Mouse (Mus musculus) forebrain, embryonic 14.5 days (tissue): Measurements from ENCODE around the gene Fam8a1. TPM values are rescaled to one million over a fixed set of nuclear protein-coding genes. Genes with fewer than 3 reads are reported as not detected.

Experiments used
- ATAC-seq: fragments of 200-750 bp; cut with Nextera tagmentation; 2 replicates; pipeline ENCODE4 v1.8.0; 2017; ENCODE audit warnings: mild to moderate bottlenecking, moderate library complexity
- DNase-seq: peaks from one replicate; pipeline ENCODE4 v3.0.0-alpha.2; 2015; ENCODE audit warnings: low spot score
- H3K27ac ChIP-seq: fragments of 300-500 bp; sonication (generic); 2 replicates; pipeline ENCODE4 v1.5.1; 2014; ENCODE audit warnings: low read depth, mild to moderate bottlenecking, control low read depth, low read length, moderate library complexity
- H3K27me3 ChIP-seq: fragments of 300-500 bp; sonication (generic); replicated peaks from 2 replicates; pipeline ENCODE4 v1.6.1; 2014; ENCODE audit warnings: low read length, control low read depth, mixed read lengths; ENCODE audit not compliant: control insufficient read depth, insufficient read depth
- H3K36me3 ChIP-seq: fragments of 300-500 bp; sonication (generic); 2 replicates; pipeline ENCODE4 v1.6.1; 2014; ENCODE audit warnings: low read length, control low read depth; ENCODE audit not compliant: control insufficient read depth, insufficient read depth
- H3K4me1 ChIP-seq: fragments of 300-500 bp; sonication (generic); 2 replicates; pipeline ENCODE4 v1.6.1; 2014; ENCODE audit warnings: antibody characterized with exemption, low read length, control low read depth; ENCODE audit not compliant: control insufficient read depth, insufficient read depth
- H3K4me2 ChIP-seq: fragments of 300-500 bp; sonication (generic); 2 replicates; pipeline ENCODE4 v1.6.1; 2014; ENCODE audit warnings: mild to moderate bottlenecking, control low read depth, low read length
- H3K4me3 ChIP-seq: fragments of 300-500 bp; sonication (generic); 2 replicates; pipeline ENCODE4 v1.5.1; 2014; ENCODE audit warnings: low read depth, low read length, control low read depth
- H3K9ac ChIP-seq: fragments of 300-500 bp; sonication (generic); 2 replicates; pipeline ENCODE4 v1.6.1; 2014; ENCODE audit warnings: mild to moderate bottlenecking, low read length, control low read depth, moderate library complexity
- H3K9me3 ChIP-seq: fragments of 300-500 bp; sonication (generic); replicated peaks from 2 replicates; pipeline ENCODE4 v1.6.1; 2016; ENCODE audit warnings: low read length, control low read depth, mixed read lengths; ENCODE audit not compliant: control insufficient read depth
- WGBS: fragments of 180-500 bp; shearing (Covaris S2); extraction: QIAGEN DNeasy Blood & Tissue Kit; methylation state at CpG from one replicate; pipeline ENCODE4 v1.1.7; 2014; 5-methylcytosine and 5-hydroxymethylcytosine counted together
- polyA plus RNA-seq: library from polyadenylated mRNA; unstranded; fragments of >200 nt; fragmentation: Nextera tagmentation; extraction: Ambion mirVana; gene quantifications from 2 replicates; pipeline ENCODE4 v1.2.1, GENCODE M21; 2014

Gene Fam8a1
- 13.6 and 14.9 TPM in 2 replicates for polyA plus RNA-seq

DNA sequence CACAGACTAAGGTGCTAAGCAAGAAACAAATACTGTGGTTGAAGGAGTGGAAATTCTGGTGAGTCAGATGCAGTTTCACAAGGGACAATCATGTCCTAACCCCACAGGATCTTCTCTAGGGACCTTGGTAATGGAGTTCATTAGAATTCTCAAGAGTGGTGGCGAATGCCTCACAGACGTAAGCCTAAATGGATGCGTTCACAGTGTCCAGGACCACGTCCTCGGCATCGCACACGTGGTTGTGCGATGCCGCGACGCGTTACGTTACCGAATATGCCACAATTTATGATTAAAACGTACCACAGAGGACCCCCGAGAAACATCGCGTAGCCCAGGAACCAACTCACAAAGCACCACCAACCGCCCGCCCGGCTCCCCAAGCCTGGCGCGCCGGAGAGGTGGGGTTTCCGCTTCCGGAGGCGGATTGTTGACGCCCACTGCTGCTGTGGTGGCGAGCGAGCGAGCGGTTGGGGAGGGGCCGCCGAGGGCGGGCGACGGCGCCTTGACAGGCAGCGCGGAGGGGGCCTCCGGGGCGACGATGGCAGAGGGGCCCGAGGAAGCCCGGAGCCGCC lies at the start of gene Fam8a1:
Fam8a1 (plus strand) TSS at position 475 of the 572 bp plus-strand sequence.
- Histone ChIP-seq H3K4me1 (peaks cover 12% of the 10 kb centered on the region; the same call in 1 of the 2 replicates), H3K36me3 (peaks cover 26% of the 10 kb centered on the region), H3K9me3 (no peaks in the 10 kb centered on the region), H3K27ac (peak within 1 kb of the TSS; percentile 87), H3K9ac (peak within 1 kb of the TSS; percentile 92), H3K4me2 (peak within 1 kb of the TSS; percentile 73), H3K4me3 (peak within 1 kb of the TSS; percentile 89), H3K27me3 (no peaks in the 10 kb centered on the region)
- ATAC-seq (peak; percentile 97), DNase-seq (peak; percentile 92)
- 1% methylated on average over 45 of the region's 46 CpGs for WGBS

DNA sequence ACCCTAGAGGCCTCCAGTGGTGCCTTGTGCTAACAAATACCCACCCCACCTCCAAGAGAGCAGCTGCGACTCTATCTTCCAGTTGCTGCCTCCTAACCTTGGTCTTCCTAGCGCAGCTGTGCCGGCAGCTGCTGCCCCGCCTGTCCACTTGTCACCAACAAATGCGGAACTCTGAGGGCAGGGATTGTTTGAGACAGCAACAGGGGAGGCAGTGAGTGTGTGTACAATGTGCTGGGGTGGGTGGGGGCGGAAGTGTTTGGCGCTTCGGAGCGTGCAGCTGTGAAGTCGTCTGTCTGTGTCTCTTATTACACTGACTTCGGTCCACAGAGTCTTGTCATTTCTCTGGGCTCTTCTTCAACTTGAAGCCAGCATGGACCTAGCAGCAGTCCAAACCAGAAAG lies 49.7 kb upstream of the Fam8a1 start:
- H3K27ac ChIP-seq = no peak overlapping the region
- H3K4me2 ChIP-seq = no peak overlapping the region
- no peak overlapping the region for H3K9ac ChIP-seq
- no peaks in the 10 kb centered on the region for H3K9me3 ChIP-seq
- H3K4me3 ChIP-seq = no peak overlapping the region
- WGBS = 69% methylated on average over 11 of the region's 11 CpGs
- DNase-seq (no peak), ATAC-seq (peak; percentile 44)
- H3K36me3 ChIP-seq = no peaks in the 10 kb centered on the region
- no peaks in the 10 kb centered on the region for H3K27me3 ChIP-seq
- H3K4me1 ChIP-seq = no peaks in the 10 kb centered on the region

DNA sequence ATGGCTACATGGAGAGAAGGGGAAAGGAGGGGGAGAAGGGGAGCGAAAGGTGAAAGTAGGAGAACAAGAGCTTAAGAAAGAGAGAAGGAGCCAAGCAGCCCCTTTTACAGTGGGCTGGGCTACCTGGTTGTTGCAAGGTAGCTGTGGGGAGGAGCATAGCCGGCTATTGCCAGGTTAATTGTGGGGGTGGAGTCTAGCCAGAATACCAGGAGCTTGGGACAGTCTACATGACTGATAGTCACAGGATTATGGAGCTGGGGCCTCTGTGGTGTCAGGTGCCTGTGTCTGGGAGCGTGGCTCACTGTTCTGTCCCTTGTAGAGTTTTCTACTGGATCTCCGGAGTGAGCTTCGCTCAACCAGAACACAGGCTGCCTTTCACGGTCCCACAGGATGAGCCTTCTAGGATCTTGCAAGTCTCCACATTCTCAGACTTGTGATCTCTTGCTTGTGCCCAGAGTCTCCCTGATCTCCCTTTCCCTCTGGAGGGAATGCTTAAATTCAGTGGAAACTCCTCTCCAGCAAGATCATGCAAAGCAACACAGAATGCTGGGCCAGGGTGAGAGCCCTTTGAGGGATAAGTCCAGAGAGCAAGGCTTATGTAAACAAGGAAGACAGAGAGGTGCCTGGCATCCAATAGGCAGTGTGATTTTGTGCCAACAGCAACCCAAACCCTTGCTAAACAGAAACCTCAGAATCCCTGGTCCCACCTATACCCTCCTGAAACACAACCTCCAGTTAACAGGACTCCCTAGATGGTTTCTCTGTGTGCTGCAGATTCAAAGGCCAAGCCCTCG lies 48.2 kb upstream of the Fam8a1 start:
- ATAC-seq (no peak), DNase-seq (no peak)
- Histone ChIP-seq H3K27ac (no peak overlapping the region), H3K9ac (no peak overlapping the region), H3K4me3 (no peak overlapping the region), H3K4me2 (no peak overlapping the region), H3K36me3 (no peaks in the 10 kb centered on the region), H3K27me3 (no peaks in the 10 kb centered on the region), H3K4me1 (no peaks in the 10 kb centered on the region), H3K9me3 (no peaks in the 10 kb centered on the region)
- 90% methylated on average over 7 of the region's 7 CpGs for WGBS

DNA sequence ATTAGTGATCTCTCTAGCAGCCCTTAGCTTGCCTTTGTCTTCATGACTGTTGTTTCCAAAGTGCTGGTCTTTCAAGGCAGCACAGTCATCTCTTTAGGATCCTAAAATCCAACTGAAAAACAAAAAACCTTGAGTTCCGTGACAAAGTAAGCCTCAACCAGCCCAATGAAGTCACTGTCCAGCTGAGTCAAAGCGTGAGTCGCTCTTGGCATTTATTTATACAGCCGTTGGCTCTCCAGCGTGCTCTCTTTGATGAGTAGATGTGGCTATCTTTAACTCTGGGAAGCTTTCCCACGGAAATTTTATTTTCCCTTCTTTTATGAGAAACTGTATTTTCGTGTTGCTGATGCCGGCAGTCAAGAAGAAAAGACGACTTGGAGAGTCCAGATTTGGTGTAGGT lies 42.7 kb upstream of the Fam8a1 start:
- 91% methylated on average over 9 of the region's 9 CpGs for WGBS
- Histone ChIP-seq H3K9me3 (no peaks in the 10 kb centered on the region), H3K9ac (no peak overlapping the region), H3K27ac (no peak overlapping the region), H3K4me3 (no peak overlapping the region), H3K4me1 (peaks cover 3% of the 10 kb centered on the region), H3K27me3 (no peaks in the 10 kb centered on the region), H3K36me3 (no peaks in the 10 kb centered on the region), H3K4me2 (no peak overlapping the region)
- ATAC-seq (no peak), DNase-seq (no peak)

DNA sequence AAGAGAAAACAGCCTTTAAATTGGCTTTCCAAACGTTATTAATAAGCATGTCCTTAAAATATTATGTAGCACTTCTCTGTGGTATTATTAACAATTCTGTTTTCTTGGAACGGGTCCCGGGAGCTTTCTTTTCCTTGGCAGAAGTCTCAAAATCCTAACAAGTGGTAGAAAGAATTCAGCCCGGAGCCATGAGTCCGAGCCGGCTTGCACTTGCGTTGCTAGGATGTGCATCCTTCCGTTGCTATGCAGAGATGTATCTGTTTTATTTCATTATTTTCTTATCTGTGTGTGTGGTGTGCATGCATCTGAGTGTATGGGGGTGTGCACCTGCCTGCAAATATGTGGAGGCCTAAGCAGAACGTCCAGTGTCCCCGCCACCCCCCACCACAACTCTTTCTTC lies 41.5 kb upstream of the Fam8a1 start:
- peaks cover 3% of the 10 kb centered on the region for H3K4me1 ChIP-seq
- H3K27ac ChIP-seq = no peak overlapping the region
- H3K4me3 ChIP-seq = no peak overlapping the region
- no peaks in the 10 kb centered on the region for H3K36me3 ChIP-seq
- no peak overlapping the region for H3K4me2 ChIP-seq
- no peak overlapping the region for H3K9ac ChIP-seq
- DNase-seq = peak; percentile 63
- ATAC-seq = no peak
- H3K27me3 ChIP-seq = no peaks in the 10 kb centered on the region
- WGBS = 59% methylated on average over 10 of the region's 10 CpGs
- no peaks in the 10 kb centered on the region for H3K9me3 ChIP-seq

DNA sequence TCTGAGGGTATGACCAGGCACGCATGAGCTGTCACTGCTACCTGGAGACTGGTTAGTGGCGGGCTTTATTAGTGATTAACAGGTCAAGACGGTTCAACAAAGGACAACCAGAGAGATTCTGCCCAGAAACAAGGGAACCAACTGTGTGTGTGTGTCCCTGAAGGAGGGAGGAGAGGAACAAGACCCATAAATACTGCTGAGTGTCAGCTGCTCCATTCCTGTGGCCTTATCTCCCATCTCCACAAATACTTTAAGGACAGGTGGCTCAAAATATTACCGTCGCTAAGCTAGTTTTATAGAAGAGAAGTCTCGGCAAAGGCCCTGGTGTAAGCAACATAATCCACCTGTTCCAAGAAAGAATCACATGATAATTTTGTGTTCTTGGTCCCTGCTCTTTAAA lies 39.9 kb upstream of the Fam8a1 start:
- 88% methylated on average over 6 of the region's 6 CpGs for WGBS
- no peak overlapping the region for H3K27ac ChIP-seq
- H3K4me1 ChIP-seq = peaks cover 14% of the 10 kb centered on the region
- no peak overlapping the region for H3K4me3 ChIP-seq
- no peak for DNase-seq
- no peak for ATAC-seq
- no peaks in the 10 kb centered on the region for H3K27me3 ChIP-seq
- H3K9me3 ChIP-seq = no peaks in the 10 kb centered on the region
- H3K4me2 ChIP-seq = no peak overlapping the region
- no peaks in the 10 kb centered on the region for H3K36me3 ChIP-seq
- no peak overlapping the region for H3K9ac ChIP-seq

DNA sequence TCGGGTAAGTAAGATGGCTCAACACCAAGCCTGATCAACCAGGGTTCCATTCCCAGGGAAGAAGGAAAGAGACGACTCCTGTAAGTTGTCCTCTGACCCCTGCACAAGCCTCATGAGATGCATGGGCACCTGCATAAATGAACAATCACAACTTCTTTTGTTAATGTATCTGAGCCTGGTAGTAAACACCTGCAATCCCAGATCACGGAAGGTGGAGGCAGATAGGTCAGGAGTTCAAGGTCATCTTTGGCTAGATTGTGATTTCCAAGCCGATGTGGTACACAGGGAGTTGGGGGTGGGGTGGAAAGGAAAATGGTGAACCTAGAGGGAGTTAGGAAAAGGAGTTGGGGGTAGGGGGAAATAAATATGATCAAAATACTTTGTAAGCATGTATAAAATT lies 36.5 kb upstream of the Fam8a1 start:
- Histone ChIP-seq H3K9ac (no peak overlapping the region), H3K36me3 (no peaks in the 10 kb centered on the region), H3K27ac (peak overlapping the region; percentile 16; the same call in 1 of the 2 replicates), H3K4me1 (peaks cover 14% of the 10 kb centered on the region), H3K27me3 (no peaks in the 10 kb centered on the region), H3K9me3 (no peaks in the 10 kb centered on the region), H3K4me2 (no peak overlapping the region), H3K4me3 (no peak overlapping the region)
- DNase-seq = no peak
- ATAC-seq = no peak
- 68% methylated on average over 4 of the region's 4 CpGs for WGBS

DNA sequence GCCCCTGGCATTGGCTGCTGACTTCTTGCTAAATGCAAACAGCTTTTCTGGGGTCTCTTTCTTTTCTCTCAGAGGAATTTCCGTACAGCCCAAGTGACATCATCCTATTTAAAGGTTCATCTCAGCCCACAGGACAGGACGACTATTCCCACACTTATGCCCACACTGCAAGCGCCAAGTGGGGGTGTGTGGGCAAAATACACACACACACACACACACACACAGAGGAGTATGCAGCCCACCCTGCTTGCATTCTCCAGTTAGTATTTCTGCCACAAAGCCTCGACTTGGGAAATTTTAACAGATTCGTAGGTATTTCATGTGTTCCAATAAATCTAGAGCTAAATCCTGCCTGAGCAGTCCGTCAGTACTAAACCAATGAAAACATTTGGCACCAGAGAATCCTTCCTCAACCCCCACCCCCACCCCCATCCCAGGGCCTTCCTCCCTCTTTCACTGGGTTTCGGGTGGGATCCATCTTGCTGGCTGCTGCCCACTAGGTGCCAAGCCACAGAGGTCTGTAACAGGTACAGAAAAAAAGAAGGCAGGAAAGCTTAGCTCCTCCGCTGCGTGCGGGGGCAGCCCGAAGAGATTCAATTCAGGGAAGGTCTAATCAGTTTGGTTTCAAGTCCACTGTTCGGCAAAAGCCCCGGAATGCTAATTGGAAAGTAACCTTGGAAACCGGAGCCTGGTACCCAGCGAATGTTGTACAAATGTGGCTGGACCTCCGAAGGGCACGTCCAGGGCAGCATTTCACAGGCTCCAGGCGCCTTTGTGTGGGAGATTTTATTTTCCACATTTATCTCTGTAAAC lies 35.8 kb upstream of the Fam8a1 start:
- peak overlapping the region; percentile 10 for H3K4me3 ChIP-seq
- 6% methylated on average over 18 of the region's 18 CpGs for WGBS
- DNase-seq (peak; percentile 89), ATAC-seq (peak; percentile 88)
- peak overlapping the region; percentile 55 for H3K9ac ChIP-seq
- H3K4me1 ChIP-seq = peaks cover 14% of the 10 kb centered on the region
- H3K4me2 ChIP-seq = peak overlapping the region; percentile 49
- no peaks in the 10 kb centered on the region for H3K9me3 ChIP-seq
- H3K27ac ChIP-seq = peak overlapping the region; percentile 64
- no peaks in the 10 kb centered on the region for H3K36me3 ChIP-seq
- H3K27me3 ChIP-seq = no peaks in the 10 kb centered on the region
